Mouse (Mus musculus): ENCODE measurements around the gene Gm5129.
"Not testable (repeated sequence)": the region's sequence is repeated elsewhere in the genome, so short reads cannot be mapped to it uniquely, and the experiment has no call there.

Gene Gm5129

DNA sequence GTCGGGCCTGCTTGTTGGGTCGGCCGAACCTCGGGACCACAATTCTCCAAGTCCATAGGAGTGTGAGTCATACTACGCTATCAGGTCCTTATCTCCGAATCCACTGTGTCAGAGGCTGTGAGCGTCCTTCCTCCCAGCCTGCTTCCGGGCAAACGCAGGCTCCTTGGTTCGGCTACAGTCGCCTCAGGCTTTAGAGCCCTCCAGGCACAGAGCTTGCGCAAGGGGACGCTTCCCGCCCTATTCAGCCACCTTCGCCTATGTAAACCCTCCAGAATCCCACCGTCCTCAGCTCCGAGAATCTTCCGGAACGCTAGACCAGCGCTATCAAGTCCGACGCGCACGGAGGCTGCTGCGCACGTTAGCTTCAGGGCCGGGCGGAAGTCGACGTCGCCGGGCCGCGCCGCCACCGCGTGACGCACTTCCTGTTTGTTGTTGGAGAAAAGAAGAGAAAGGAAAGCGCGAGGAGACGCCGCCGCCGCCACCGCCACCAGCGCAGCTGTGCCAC lies at the start of gene Gm5129, which contains the start of gene Dnajb6:
TSS of gene Gm5129 (minus strand) at position 380 of the 505 bp plus-strand sequence.
TSS of gene Dnajb6 (plus strand) at position 132 of the 505 bp plus-strand sequence.
- DNase-seq (ENCODE audit: low read depth) = peak; percentile 98

DNA sequence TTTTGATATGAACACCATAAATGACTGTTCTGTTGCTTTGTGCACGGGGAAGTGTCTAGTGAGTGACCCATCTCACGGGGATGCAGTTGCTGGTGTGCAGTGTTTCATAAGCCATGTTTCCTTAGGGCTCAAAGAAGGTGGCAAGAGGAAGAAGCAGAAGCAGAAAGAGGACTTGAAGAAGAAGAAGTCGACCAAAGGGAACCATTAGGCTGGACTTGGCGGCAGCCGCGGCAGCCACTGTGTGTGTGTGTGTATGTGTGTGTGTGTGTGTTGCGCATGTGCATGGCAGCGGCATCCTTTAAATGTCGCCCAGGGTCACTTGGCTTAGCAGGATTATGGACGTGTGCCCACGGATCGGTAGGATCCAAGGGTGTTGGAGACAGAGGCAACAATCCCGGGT lies 49.2 kb upstream of the Gm5129 start:
- not testable (repeated sequence) for DNase-seq (ENCODE audit: low read depth)

DNA sequence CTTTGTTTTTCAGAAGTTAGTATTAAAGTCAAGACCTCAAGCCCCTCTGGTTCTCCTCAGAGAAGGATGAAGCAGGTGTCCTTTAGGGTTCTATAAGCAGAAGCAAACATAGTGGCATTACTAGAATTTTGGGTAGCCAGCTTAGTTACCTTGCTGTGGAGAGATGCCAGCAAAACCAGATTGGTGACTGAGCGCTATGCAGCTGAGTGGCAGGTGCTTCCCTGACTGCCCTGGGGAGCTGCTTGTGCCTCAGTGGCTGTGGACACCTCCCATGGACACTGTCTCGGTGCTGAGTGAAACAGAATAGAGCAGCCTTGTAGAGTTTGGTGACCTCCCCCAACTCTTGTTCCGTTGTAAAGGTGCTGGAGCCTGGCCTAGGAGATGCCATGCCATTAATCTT lies 46.5 kb upstream of the Gm5129 start:
- DNase-seq (ENCODE audit: low read depth) = no peak

DNA sequence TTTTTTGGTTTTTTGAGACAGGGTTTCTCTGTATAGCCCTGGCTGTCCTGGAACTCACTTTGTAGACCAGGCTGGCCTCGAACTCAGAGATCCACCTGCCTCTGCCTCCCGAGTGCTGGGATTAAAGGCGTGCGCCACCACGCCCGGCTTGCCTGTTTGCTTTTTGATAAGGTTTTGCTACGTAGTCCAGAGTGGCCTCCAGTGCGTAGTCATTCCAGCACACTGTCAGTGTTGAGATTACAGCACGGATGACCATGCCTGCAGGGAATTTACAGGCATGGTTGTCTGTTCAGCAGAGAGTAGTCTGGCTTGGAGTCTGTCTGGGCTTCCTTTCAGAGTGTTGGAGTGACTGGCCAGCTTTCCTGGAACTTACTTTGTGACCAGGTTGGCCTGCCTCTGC lies 44.0 kb upstream of the Gm5129 start:
- not testable (repeated sequence) for DNase-seq (ENCODE audit: low read depth)

DNA sequence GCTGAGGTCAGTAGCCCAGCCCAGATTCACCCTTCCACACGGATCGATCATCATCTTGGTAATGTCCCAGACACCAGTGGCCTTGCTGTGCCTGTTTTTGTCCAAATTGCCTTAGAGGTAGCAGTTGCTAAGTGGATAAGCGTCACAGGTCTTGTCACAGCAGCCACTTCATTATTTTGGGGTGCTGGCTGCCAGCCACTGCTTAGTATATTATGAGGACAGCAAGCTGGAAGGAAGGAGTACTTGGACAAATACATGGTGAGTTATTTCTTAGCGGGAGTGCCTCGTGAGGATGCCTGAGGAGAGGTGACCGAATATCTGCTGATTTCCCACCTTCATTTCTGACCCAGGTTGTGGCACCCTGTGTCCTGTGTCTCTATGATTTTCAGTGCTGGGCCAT lies 42.3 kb upstream of the Gm5129 start:
- no peak for DNase-seq (ENCODE audit: low read depth)

DNA sequence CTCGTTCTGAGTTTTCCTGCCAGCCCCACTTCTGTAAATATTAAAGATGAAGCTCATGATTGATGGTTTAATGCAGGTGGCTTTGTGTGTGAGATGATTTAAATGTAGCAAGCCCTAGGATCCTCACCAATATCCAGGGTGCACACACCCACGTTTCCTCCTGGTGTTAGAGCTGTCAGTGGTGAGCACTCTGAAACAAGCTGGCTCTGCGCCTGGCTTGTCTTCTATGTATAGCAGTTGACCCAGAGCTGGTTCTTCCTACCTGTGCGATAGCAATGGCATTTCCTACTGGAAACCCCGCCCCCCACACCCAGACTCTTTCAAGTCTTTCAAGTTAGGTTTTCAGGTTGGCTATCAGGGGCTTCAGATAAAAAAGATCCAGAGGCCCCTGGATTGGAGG lies 39.7 kb upstream of the Gm5129 start:
- DNase-seq (ENCODE audit: low read depth) = no peak

DNA sequence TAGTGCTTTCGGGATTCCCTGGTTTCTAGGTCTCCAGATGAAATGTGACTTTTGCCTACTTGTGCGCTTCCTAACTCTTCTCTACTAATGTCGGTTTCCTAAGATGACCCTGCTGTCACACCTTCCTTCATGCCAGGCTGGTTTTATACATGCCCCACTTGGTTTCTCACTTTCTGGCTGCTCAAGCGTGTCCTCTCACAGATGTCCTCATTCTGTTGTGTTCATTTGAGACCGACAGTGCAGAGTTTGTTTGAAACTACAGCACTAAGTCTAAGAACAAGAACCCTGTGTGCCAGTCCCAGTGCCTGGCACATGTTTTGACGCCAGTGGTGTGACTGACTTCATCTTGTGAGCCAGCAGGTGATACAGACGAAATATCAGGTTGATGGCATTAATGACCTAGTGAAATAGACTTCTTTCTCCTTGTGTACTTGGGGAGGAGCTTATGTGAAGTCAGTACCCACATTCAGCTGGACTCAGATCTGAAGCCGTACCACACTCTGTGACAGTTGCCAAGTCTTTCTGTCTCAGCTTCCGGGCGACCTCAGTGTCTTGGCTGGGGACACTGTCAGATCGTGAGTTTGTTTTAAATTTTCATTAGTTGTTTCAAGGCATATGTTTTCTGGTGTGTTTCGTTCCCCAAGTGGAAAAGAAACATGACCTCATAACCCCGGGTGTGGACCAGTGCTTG lies 37.9 kb upstream of the Gm5129 start:
- no peak for DNase-seq (ENCODE audit: low read depth)

DNA sequence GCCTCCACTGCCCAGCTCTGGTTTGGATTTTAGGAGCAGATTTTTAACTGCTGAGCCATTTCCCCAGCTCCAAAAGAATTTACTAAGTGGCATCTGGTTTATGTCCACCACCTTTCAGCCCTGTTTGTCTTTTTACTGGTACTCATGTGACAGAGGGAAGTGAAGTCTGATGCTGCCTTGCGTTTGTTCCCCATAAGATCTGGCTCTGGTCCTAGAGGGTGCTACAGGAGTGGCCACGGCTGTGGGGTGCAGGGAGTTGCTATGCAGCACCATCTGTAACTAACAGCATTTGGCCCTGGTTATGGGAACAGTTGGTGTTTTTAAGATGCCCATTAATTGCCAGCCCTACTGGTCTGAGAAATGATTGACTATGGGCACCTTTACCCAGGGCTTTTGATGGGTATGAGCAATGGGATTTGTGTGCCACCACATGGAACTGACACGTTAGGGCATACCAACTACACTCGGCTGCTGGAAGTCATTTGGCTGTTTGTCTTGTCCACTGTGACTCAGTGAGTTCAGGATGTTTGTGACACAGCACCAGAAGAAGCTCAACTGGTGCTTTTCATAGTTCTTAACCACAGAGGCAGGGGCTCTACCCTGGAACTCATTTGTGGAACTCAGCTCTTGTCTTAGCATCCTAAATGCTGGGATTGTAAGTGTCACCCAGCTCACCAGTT lies 37.1 kb upstream of the Gm5129 start:
- DNase-seq (ENCODE audit: low read depth) = peak; percentile 74

DNA sequence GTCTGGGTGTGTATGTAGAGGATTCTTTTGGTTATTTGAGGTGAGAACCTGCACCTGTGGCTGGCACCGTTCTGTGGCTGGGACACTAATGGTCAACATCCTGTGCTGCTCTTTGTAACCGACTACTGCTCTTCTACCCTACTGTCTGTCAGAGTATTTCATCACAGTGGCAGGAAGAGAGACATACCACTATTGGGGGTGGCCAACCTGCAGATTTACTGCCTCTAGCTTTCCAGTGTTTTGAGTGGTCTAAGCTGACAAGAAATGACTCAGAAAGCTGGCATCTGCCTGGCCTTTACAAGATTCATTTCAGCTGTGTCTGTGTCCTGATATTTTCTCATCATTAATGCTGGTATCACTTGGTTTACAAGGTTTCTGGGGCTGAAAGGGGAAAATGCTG lies 36.3 kb upstream of the Gm5129 start:
- peak; percentile 95 for DNase-seq (ENCODE audit: low read depth)

DNA sequence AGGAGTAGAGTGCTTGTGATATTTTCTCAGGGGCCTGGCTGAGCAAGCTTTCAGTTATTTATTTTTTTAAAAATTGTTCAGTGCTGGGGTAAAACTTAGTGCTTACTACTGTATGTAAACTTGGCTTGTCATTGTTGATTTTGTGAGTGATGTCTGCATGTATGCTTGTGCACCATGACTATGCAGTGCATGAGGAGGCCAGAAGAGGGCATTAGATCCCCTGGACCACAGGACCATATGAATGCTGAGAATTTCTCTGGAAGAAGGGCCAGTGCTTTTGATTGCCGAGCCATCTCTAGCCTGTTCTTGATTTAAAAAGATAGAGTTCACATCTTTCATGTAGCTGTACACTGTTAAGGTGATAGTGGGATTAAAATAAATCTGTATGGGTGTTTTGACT lies 35.2 kb upstream of the Gm5129 start:
- peak; percentile 78 for DNase-seq (ENCODE audit: low read depth)

DNA sequence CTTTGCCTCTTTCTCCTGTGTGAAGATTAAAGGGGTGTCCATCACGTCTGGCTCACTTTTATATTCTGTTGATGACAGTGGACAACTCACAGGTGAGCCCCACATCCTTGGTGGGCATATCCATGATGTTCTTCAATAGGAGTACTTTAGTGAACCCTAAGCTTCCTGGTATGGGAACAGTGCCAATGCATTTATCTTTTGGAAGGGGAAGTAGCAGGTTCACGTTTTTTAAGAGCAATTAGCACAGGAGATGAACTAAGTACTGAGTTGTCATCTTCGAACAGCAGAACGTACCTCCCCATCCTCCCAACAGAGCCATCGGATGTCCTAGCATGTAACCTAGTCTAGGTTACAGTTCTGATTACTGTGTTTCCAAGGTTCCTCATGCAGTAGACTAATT lies 23.6 kb upstream of the Gm5129 start:
- DNase-seq (ENCODE audit: low read depth) = no peak

DNA sequence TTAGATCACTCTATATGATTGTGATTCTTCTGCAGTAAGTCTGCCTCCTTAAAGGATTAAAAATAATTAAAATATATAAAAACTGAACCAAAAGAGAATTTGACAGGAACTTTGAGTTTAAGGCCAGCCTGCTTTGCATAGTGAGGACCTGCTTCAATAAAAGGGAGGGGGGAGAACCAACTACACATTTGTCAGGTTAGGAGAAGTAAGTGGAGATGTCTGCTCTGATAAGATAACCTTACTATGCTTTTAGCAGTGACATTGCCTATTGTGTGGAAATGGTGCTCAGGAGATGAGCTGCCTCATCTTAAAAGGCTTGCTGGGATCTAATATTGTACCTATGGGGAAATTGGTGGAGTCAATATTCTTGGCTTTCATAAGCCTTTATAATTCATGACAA lies 17.2 kb upstream of the Gm5129 start:
- no peak for DNase-seq (ENCODE audit: low read depth)

DNA sequence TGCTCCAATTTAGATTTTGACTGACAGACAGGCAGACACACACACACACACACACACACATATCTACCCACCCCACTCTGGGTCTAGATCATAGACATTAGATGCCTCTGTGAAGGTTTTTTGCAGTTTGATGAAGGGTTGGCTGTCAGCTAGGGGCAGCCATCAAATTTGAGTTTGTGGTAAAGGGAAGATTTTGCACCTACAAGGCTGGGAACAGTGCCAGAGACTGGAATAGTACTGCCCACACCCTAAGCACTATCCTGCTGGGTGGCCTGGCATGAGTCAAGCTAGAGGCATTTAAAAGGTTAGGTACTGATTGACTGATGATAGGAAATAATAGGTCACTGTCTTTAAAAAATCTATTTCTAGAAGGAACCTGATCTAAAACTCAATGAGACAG lies 15.6 kb upstream of the Gm5129 start:
- no peak for DNase-seq (ENCODE audit: low read depth)

DNA sequence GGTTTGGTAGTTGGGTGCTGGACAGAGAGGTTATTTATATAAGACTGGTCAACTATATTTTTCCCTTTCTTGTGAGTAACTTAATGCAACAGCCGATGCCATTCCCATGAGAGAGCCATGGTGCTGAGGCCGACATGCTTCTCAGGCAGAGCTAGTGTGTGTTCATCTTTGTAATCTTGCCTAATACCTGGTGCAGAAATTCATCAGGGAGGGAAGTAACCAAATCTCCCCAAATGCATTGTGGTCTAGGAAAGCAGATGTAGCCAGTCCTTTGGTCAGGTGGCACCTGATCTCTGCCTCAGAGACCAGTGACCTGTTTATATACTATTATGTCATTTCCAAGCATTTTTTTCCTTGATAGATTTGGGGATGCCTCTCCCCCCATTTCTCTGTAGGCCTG lies 11.9 kb upstream of the Gm5129 start:
- peak; percentile 35 for DNase-seq (ENCODE audit: low read depth)

DNA sequence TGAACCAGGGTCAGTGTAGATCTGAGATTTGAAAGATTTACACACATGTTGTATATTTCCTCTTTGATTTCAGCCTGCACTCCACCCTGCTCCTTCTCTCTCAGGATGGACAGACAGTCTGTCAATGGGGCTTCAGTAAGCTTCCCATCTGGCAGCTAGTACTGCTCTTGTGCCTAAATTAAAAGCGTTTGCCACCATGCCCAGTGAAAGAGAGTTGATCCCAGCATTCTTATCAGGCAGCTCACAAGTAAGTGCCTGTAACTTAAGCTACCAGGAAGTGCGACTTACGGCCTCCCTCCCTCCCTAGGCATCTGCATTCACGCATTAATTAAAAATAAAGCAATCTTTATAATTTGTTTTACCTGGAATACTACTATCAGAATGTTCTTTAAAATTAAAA lies 5.4 kb upstream of the Gm5129 start:
- DNase-seq (ENCODE audit: low read depth) = no peak

DNA sequence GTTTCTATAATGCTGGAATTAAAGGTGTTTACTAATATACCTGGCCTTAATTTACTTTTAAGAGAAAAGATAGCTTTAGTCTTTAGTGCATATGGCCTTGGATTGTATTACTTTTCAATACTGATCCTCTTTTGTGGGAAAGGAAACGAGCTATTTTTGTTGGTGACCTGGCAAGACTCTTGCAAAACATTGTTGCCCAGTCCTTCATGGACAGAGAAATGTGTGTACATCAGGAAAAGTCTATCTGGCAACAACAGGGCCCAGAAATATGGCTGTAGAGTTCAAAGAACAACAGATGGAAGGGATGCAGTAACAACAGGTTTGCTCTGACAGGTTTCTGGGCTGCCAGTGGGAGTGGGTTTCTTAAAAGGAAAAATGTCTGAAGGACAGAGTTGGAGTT lies 4.9 kb upstream of the Gm5129 start:
- DNase-seq (ENCODE audit: low read depth) = no peak

DNA sequence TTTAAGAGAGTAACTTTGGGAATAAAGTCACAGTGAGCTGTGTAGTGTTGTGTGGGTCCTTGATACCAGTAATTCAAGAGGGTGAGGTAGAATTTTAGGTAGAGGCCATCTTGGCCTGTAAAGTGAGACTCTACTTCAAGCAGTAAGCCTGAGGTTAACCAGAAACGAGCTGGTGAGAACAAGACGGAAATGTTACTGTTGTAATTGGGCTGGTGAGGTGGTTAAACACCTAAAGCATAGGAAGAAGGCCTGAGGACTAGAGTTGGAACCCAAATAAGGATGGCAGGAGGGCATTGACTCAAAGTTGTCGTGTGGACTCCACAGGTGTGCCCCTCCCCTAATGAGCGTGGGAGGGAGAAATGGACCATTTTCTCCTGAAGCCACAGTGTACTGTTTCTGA lies 2.3 kb upstream of the Gm5129 start:
- DNase-seq (ENCODE audit: low read depth) = peak; percentile 64

DNA sequence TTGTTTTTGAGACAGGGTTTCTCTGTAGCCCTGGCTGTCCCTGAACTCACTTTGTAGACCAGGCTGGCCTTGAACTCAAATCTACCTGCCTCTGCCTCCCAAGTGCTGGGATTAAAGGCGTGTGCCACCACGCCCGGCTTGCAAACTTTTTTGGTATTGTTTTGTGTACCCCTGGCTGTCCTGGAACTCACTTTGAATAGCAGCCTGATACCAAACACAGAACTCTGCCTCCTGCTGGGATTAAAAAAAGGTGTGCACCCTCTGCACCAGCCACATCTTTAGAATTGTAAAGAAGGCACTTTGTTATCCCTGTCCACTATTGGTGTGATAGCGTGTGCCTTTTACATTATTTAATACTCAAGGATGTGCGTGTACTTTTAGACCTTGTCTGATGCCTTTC lies 1.7 kb upstream of the Gm5129 start:
- DNase-seq (ENCODE audit: low read depth) = no peak

DNA sequence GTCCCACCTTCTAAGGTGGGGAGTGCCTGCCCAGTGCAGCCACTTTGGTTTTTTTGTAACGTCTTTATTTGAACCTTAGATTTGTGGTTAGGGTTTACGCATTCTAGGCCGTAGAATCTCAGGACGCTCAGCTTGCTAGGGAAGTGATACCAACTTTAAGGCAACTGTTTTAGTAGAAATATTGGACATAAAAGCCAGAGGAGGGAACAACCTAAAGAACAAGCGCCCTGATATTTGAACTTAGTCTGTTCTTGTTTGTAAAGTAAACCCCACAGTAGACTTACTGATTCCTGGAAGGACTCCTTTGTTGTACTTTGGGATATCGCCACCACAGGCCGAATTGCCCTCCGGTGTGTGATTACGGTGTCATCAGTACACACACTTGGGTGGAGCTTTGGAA lies 1.2 kb upstream of the Gm5129 start:
- DNase-seq (ENCODE audit: low read depth) = peak; percentile 40

DNA sequence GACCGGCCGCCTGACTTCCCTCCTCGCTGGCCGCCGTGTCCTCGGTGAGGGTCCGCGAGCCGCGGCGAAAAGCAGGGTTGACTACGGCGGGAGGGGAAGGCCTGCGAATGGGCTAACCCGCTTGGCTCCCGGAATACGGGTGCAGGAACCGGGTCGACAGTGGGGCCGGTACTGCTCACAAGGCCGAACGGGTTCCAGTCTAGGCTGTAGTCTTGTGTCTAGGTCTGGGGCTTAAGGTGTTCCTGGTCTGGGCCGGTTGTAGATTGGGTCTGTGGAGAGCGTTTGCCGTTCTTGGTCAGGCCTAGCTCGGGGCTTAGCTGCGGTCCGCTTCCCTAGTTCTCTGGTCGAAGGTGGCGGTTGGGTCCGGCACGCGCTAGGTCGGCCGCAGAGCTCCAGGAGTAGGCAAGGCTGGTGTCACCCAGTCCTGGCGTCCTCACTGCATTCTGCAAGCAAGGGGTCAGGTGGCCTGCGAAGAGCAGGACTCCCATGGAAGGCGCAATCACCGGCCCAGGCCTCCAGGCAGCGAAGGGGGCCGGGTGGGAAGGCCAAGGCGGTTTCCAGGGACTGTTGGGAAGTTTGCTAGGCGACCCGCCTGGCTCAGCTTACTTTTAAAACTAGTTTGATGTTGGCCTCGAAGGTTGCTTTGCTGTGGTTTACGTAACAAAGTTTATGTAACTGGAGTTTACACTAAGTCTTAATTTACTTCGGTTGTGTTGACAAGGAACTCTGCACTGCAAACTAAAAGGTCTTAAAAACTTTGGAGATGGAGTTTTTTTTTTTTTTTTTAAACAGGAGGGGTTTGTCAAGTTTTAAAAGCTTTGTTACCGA lies 551 bp upstream of the Gm5129 start:
- DNase-seq (ENCODE audit: low read depth) = peak; percentile 67

DNA sequence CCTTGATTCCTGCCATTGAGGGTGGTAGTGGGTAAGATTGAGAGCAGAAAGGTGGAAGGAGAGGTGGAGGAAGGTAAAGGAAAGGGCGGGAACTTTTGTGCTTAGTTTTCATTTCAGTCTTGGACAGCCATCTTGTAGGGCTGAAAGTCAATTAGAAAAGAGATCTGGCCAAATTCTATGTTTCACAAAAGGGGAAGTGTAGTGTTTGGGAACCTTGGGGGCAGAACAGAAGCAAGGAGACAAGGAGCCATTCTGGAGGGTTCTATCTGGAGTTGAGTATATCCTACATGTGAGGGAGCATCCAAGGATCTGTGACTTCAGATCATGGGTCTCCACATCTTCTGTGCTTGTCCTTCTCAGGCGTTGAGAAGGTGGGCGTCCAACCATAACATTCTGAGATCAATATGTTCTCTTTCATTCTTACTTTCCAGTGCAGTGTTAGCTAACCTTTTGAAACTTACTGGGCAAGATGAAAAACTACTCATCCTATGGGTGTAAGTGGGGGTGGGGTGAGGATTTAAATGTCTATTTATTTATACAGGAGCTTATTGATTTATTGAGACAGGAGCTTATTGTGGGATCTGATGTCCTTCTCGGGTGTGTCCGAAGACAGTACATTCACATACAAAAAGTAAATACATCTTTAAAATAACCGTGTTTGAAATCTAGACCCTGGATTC lies 765 bp downstream of the Gm5129 start:
- DNase-seq (ENCODE audit: low read depth) = peak; percentile 61

DNA sequence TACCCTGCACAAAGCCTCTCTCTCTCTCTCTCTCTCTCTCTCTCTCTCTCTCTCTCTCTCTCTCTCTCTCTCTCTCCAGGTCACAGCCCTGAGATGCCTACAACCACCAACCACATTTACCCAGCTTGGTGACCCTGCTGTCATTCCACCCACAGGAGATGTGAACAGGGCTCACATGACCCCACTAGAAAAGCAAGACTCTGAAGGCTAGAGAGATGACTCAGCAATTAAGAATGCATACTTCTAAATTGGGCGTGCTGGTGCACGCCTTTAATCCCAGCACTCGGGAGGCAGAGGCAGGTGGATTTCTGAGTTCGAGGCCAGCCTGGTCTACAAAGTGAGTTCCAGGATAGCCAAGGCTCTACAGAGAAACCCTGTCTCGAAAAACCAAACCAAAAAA lies 9.7 kb downstream of the Gm5129 start:
- peak; percentile 38 for DNase-seq (ENCODE audit: low read depth)
